Mouse (Mus musculus) forebrain, embryonic 15.5 days (tissue): ENCODE measurements around the gene Zkscan7. TPM values are rescaled to one million over a fixed set of nuclear protein-coding genes. Genes with fewer than 3 reads are reported as not detected.
"Not testable (repeated sequence)": the region's sequence is repeated elsewhere in the genome, so short reads cannot be mapped to it uniquely, and the experiment has no call there.

Experiments
- ATAC-seq: fragments of 200-750 bp; cut with Nextera tagmentation; replicated peaks from 2 replicates; pipeline ENCODE4 v1.8.0; 2017; ENCODE audit warnings: mild to moderate bottlenecking, moderate TSS enrichment, moderate library complexity
- H3K27ac ChIP-seq: fragments of 300-500 bp; sonication (generic); replicated peaks from 2 replicates; pipeline ENCODE4 v1.5.1; 2015; ENCODE audit warnings: mild to moderate bottlenecking, inconsistent platforms
- H3K27me3 ChIP-seq: fragments of 300-500 bp; sonication (generic); 2 replicates; pipeline ENCODE4 v1.6.1; 2015; ENCODE audit warnings: inconsistent platforms
- H3K36me3 ChIP-seq: fragments of 300-500 bp; sonication (generic); 2 replicates; pipeline ENCODE4 v1.6.1; 2015; ENCODE audit warnings: mild to moderate bottlenecking, inconsistent platforms
- H3K4me1 ChIP-seq: fragments of 300-500 bp; sonication (generic); 2 replicates; pipeline ENCODE4 v1.6.1; 2015; ENCODE audit warnings: inconsistent platforms
- H3K4me2 ChIP-seq: fragments of 300-500 bp; sonication (generic); replicated peaks from 2 replicates; pipeline ENCODE4 v1.6.1; 2015; ENCODE audit warnings: mild to moderate bottlenecking, inconsistent platforms
- H3K4me3 ChIP-seq: fragments of 300-500 bp; sonication (generic); 2 replicates; pipeline ENCODE4 v1.5.1; 2015; ENCODE audit warnings: mild to moderate bottlenecking, inconsistent platforms
- H3K9ac ChIP-seq: fragments of 300-500 bp; sonication (generic); replicated peaks from 2 replicates; pipeline ENCODE4 v1.6.1; 2015; ENCODE audit warnings: mild to moderate bottlenecking, inconsistent platforms
- H3K9me3 ChIP-seq: fragments of 300-500 bp; sonication (generic); 2 replicates; pipeline ENCODE4 v1.6.1; 2016; ENCODE audit warnings: inconsistent platforms
- WGBS: fragments of 180-500 bp; shearing (Covaris S2); methylation state at CpG from one replicate; pipeline ENCODE4 v1.1.7; 2015; ENCODE audit warnings: mixed read lengths; 5-methylcytosine and 5-hydroxymethylcytosine counted together
- polyA plus RNA-seq: library from polyadenylated mRNA; unstranded; fragments of >200 nt; fragmentation: Nextera tagmentation; extraction: Ambion mirVana; gene quantifications from 2 replicates; pipeline ENCODE4 v1.2.1, GENCODE M21; 2015

Zkscan7 gene
- 4.1 and 4.6 TPM in 2 replicates for polyA plus RNA-seq

- Histone ChIP-seq H3K36me3 (no peaks in the 10 kb centered on the region), H3K27me3 (no peaks in the 10 kb centered on the region), H3K4me1 (peaks cover 11% of the 10 kb centered on the region), H3K27ac (peak within 1 kb of the TSS; percentile 54; the same call in 1 of the 2 replicates), H3K9me3 (no peaks in the 10 kb centered on the region), H3K4me2 (peak within 1 kb of the TSS; percentile 72), H3K9ac (peak within 1 kb of the TSS; percentile 81; the same call in 1 of the 2 replicates), H3K4me3 (peak within 1 kb of the TSS; percentile 78)
- 93% methylated on average over 3 of the region's 3 CpGs for whole genome bisulfite sequencing
- no peak for ATAC-seq
Measured at GRCm38 (mm10) chr9:122885385-122885784, at the start of gene Zkscan7. Gene Zkscan7 (plus strand): TSS chr9:122885685.

GRCm38 (mm10) chr9:122836126-122836525 lies 49.4 kb upstream of the Zkscan7 start:
- no peak overlapping the region for H3K9ac ChIP-seq
- peaks cover 4% of the 10 kb centered on the region for H3K36me3 ChIP-seq
- 0 out of 2 replicates have a peak, but pooled peaks have one; percentile 10 for ATAC-seq
- H3K4me1 ChIP-seq = peaks cover 18% of the 10 kb centered on the region
- H3K27ac ChIP-seq = peak overlapping the region; percentile 57
- H3K27me3 ChIP-seq = no peaks in the 10 kb centered on the region
- H3K4me2 ChIP-seq = no peak overlapping the region
- 49% methylated on average over 9 of the region's 9 CpGs for WGBS
- no peaks in the 10 kb centered on the region for H3K9me3 ChIP-seq
- H3K4me3 ChIP-seq = no peak overlapping the region

GRCm38 (mm10) chr9:122836790-122837189 lies 48.7 kb upstream of the Zkscan7 start:
- Histone ChIP-seq H3K9me3 (no peaks in the 10 kb centered on the region), H3K36me3 (peaks cover 4% of the 10 kb centered on the region), H3K4me2 (no peak overlapping the region), H3K27ac (peak overlapping the region; percentile 57), H3K27me3 (no peaks in the 10 kb centered on the region), H3K4me1 (peaks cover 18% of the 10 kb centered on the region), H3K9ac (no peak overlapping the region), H3K4me3 (no peak overlapping the region)
- peak; percentile 92 for ATAC-seq
- WGBS = 18% methylated on average over 6 of the region's 6 CpGs

- WGBS = 77% methylated on average over 4 of the region's 4 CpGs
- Histone ChIP-seq H3K27ac (peak overlapping the region; percentile 57), H3K4me2 (no peak overlapping the region), H3K9ac (no peak overlapping the region), H3K4me1 (peaks cover 18% of the 10 kb centered on the region), H3K36me3 (peaks cover 4% of the 10 kb centered on the region), H3K9me3 (no peaks in the 10 kb centered on the region), H3K4me3 (no peak overlapping the region), H3K27me3 (no peaks in the 10 kb centered on the region)
- peak; percentile 51; the same call in 1 of the 2 replicates for ATAC-seq
Measured at GRCm38 (mm10) chr9:122837216-122837615, 48.3 kb upstream of the Zkscan7 start.

- WGBS = 27% methylated on average over 16 of the region's 16 CpGs
- Histone ChIP-seq H3K27ac (no peak overlapping the region), H3K4me2 (no peak overlapping the region), H3K4me3 (no peak overlapping the region), H3K4me1 (peaks cover 18% of the 10 kb centered on the region), H3K36me3 (peaks cover 4% of the 10 kb centered on the region), H3K27me3 (no peaks in the 10 kb centered on the region), H3K9ac (no peak overlapping the region), H3K9me3 (no peaks in the 10 kb centered on the region)
- ATAC-seq = no peak
Measured at GRCm38 (mm10) chr9:122837680-122838079, 47.8 kb upstream of the Zkscan7 start.

- 81% methylated on average over 3 of the region's 3 CpGs for WGBS
- H3K36me3 ChIP-seq = peaks cover 6% of the 10 kb centered on the region
- ATAC-seq = no peak
Measured at GRCm38 (mm10) chr9:122843760-122844159, 41.7 kb upstream of the Zkscan7 start, which contains the start of gene Gm35549. Gene Gm35549 (minus strand): TSS chr9:122844035.

GRCm38 (mm10) chr9:122845621-122846020 lies 39.9 kb upstream of the Zkscan7 start:
- H3K27ac ChIP-seq = peak overlapping the region; percentile 34; the same call in 1 of the 2 replicates
- H3K9ac ChIP-seq = no peak overlapping the region
- 80% methylated on average over 3 of the region's 3 CpGs for WGBS
- H3K4me2 ChIP-seq = no peak overlapping the region
- H3K36me3 ChIP-seq = peaks cover 24% of the 10 kb centered on the region
- no peak overlapping the region for H3K4me3 ChIP-seq
- H3K9me3 ChIP-seq = 0 out of 2 replicates have a peak, but pooled peaks cover 2% of the 10 kb centered on the region
- no peaks in the 10 kb centered on the region for H3K27me3 ChIP-seq
- no peak for ATAC-seq
- peaks cover 11% of the 10 kb centered on the region; the same call in 1 of the 2 replicates for H3K4me1 ChIP-seq

More at GRCm38 (mm10) chr9:122843760-122844159, 41.7 kb upstream of the Zkscan7 start, which contains the start of gene Gm35549:
- Histone ChIP-seq H3K4me3 (no peak within 1 kb of the TSS), H3K9ac (no peak within 1 kb of the TSS), H3K4me2 (no peak within 1 kb of the TSS), H3K27ac (no peak within 1 kb of the TSS), H3K27me3 (no peaks in the 10 kb centered on the region), H3K9me3 (0 out of 2 replicates have a peak, but pooled peaks cover 2% of the 10 kb centered on the region), H3K4me1 (peaks cover 11% of the 10 kb centered on the region; the same call in 1 of the 2 replicates)

GRCm38 (mm10) chr9:122846156-122846555 lies 39.3 kb upstream of the Zkscan7 start:
- H3K4me2 ChIP-seq = no peak overlapping the region
- peaks cover 29% of the 10 kb centered on the region for H3K36me3 ChIP-seq
- no peak overlapping the region for H3K4me3 ChIP-seq
- H3K9me3 ChIP-seq = 0 out of 2 replicates have a peak, but pooled peaks cover 2% of the 10 kb centered on the region
- peak overlapping the region; percentile 34; the same call in 1 of the 2 replicates for H3K27ac ChIP-seq
- H3K9ac ChIP-seq = no peak overlapping the region
- peak; percentile 69 for ATAC-seq
- peaks cover 11% of the 10 kb centered on the region; the same call in 1 of the 2 replicates for H3K4me1 ChIP-seq
- no peaks in the 10 kb centered on the region for H3K27me3 ChIP-seq

- not testable (repeated sequence) for H3K9ac ChIP-seq, ATAC-seq, H3K4me2 ChIP-seq
Measured at GRCm38 (mm10) chr9:122847811-122848311, 37.6 kb upstream of the Zkscan7 start.

GRCm38 (mm10) chr9:122854526-122854925 lies 31.0 kb upstream of the Zkscan7 start:
- no peak overlapping the region for H3K9ac ChIP-seq
- no peak overlapping the region for H3K4me2 ChIP-seq
- no peaks in the 10 kb centered on the region for H3K27me3 ChIP-seq
- H3K36me3 ChIP-seq = peaks cover 94% of the 10 kb centered on the region
- no peak overlapping the region for H3K27ac ChIP-seq
- H3K9me3 ChIP-seq = no peaks in the 10 kb centered on the region; the same call in 1 of the 2 replicates
- no peak overlapping the region for H3K4me3 ChIP-seq
- ATAC-seq = no peak
- WGBS = 89% methylated on average over 7 of the region's 7 CpGs
- no peaks in the 10 kb centered on the region for H3K4me1 ChIP-seq

More at GRCm38 (mm10) chr9:122847811-122848311, 37.6 kb upstream of the Zkscan7 start:
- not testable (repeated sequence) for H3K27me3 ChIP-seq, H3K4me3 ChIP-seq, H3K27ac ChIP-seq, H3K9me3 ChIP-seq
- Histone ChIP-seq H3K36me3 (peaks cover 46% of the 10 kb centered on the region), H3K4me1 (peaks cover 11% of the 10 kb centered on the region; the same call in 1 of the 2 replicates)
- WGBS = 94% methylated on average over 8 of the region's 8 CpGs

GRCm38 (mm10) chr9:122855141-122855540 lies 30.3 kb upstream of the Zkscan7 start:
- H3K9me3 ChIP-seq, H3K4me1 ChIP-seq, ATAC-seq, H3K27ac ChIP-seq, H3K27me3 ChIP-seq, H3K4me3 ChIP-seq, H3K4me2 ChIP-seq, H3K9ac ChIP-seq: not testable (repeated sequence)
- peaks cover 94% of the 10 kb centered on the region for H3K36me3 ChIP-seq
- WGBS = 96% methylated on average over 2 of the region's 7 CpGs

- no peak for ATAC-seq
- Histone ChIP-seq H3K36me3 (peaks cover 94% of the 10 kb centered on the region), H3K4me2 (no peak overlapping the region), H3K27ac (no peak overlapping the region), H3K4me3 (no peak overlapping the region), H3K4me1 (no peaks in the 10 kb centered on the region), H3K9ac (no peak overlapping the region), H3K9me3 (no peaks in the 10 kb centered on the region; the same call in 1 of the 2 replicates), H3K27me3 (no peaks in the 10 kb centered on the region)
- WGBS = 94% methylated on average over 4 of the region's 4 CpGs
Measured at GRCm38 (mm10) chr9:122855617-122856016, 29.9 kb upstream of the Zkscan7 start.
